Mouse (Mus musculus): ENCODE results near the gene Abca1. TPM values are rescaled to one million over a fixed set of nuclear protein-coding genes. Genes with fewer than 3 reads are reported as not detected.

Gene Abca1
- total RNA-seq, 2 experiments from 2014 or later: 22.8 to 33.6 TPM

DNA sequence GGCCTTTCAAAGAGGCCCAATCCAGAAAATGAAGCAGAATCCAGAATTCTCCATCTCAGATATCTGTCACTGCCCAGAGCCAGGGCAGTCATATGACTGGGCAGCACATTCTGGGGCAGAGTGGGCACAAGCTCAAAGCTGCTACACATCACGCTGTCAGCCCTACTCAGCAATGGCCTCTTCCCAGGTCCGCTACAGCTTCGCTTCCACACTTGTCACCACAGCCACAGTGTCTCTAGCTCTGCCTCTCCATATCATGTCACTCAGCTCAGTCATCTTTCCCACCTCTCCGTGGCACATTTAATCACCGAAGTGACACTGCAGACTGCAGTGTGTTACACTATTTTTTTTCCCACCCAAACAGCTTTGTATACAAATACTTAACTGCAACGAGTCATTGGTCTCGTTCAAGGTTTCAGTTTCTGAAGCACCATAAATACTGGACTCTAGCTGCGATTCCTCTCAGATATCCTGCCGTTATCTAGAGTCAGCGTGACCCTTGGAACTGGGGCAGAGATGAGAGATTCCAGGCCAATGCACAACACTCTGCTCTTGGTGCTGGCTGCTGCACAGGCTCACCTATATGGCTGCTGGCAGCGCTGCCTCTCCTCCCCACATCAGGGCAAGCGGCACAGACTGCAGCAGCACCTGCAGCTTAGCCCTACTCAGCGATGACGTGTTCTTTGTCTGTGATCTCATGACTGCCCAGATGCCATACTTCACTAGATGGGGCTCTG is 136.3 kb downstream of the Abca1 start:
- intact Hi-C loops (cut with DNase I): no loop called here

DNA sequence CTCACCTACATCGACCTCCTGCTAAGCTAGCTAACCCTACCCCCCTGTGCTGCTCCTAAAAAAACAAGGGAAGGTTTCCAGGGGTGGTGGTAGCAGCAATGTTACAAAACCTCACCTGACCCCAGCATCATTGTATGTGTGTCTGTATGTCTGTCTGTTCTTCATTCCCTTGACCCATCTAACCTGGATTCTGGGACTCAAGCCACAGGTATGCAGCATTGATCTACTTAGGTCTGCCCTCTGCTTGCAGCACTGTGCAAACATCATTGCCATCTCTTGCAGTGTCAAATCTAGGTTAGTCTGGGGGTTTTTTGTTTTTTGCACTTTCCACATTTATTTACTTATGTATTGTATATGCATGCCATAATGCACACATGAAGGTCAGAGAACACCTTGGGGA is 141.3 kb downstream of the Abca1 start:
- intact Hi-C loops (cut with DNase I): no loop called here
- DNase-seq: no peak

More for the DNA sequence above, 136.3 kb downstream of the Abca1 start:
- no peak for DNase-seq

DNA sequence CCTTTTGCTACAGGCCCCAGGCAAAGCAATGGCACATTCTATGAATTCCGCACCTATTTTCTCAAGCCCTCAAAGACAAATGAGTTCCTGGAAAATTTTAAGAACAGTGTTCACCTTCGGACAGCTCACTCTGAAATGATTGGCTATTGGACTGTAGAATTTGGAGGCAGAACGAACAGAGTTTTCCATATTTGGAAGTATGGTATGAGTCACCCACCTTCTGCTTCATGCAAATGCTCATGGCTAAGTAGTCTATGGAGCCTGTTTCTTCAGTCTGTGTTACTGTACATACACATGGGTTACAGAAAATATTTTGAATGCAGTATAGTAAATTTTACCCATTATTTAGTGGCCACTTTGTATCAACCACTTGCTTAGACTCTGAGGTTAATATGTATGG is 144.7 kb downstream of the Abca1 start:
- no peak for DNase-seq
- intact Hi-C loops (cut with DNase I): no loop called here

DNA sequence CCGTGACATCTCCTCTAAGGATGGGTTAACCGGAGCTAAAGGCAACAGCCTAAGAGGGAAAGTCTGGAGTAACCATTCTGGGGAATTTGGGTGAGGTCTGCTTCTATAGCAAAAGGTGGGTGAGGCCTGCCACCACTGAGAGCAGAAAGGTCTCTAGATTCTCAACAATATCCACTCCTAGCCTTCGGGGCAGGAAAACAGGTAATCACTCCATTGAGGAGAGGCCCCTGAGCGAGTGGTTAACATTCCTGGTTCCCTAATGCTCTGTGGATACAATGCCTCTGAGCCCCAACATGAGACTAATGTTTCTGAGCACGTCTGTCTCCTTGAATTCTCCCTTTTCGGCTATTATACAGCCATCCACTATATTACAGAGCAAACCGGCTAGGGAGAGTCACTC is 145.3 kb downstream of the Abca1 start:
- intact Hi-C loops (cut with DNase I): no loop called here
- no peak for DNase-seq

DNA sequence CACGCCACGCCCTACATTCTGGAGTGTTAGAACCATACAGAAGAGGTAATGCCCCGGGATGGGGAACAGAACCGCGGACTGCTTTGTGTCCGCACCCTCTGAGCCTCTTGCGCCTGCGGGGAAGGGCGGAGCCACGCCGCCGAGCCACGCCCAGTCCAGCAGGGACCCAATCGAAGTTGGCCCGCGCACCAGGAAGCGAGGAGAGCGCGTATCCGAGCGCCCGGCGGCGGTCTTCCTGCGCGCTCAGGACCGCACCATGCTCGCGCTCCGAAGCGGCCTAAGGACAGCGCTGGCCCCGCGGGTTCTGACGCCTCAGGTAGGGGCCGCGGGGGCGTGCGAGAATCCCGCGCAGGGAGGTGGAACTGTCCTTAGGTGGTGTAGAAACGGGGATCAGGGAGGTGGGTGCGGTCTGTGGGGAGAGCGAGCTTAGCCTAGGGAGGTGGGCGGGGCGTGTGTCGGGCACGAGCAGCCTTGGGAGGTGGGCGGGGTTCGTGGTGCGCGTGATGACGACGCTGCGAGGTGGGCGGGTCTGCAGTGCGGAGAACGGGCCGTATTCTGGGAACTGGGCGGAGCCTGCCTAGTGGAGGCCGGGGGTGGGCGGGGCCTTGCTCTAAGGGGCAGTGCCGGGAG is 147.8 kb downstream of the Abca1 start, which contains the start of gene Nipsnap3b:
Gene Nipsnap3b (plus strand): TSS at position 149 of the 630 bp plus-strand sequence.
- peak; percentile 94 to 97 for DNase-seq
- intact Hi-C loops (cut with DNase I): no loop called here

DNA sequence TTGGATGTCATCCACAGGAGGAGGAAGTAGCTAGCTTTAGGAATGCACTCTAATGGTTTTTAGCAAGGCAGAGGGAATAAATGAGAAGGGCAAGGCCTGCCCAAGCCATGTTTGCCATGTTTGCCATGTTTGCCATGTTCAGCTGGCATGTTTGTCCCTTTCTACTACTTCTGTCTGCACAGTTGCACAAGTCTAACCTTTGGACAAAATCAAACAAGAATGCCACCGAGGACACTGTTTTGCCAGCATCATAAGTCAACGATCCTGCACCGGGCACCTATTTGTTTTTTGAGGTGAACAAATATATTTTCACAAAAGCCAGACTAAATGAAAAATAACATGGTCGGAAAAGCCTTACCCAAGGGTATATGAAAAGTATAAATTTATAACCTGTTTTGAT is 149.8 kb downstream of the Abca1 start:
- DNase-seq: no peak
- intact Hi-C loops (cut with DNase I): no loop called here

DNA sequence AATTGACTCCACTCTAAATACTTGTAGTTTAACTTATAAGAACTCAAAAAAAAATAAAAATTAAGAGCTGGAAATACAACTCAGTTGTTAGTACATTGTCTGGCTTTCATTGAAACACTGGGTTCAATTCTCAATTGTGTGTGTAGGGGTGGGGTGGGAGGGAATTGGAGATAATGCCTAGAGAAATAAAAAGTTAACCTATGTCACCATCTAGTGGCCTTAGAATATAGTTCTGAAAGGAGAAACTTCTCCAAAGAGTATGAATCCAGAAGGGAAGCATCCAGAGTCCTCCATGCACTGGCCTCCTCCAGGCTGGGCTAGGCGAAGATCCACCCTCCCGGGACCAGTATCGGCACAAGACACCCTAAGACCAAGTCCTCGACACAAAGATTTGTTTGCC is 150.5 kb downstream of the Abca1 start:
- no peak for DNase-seq
- intact Hi-C loops (cut with DNase I): no loop called here

DNA sequence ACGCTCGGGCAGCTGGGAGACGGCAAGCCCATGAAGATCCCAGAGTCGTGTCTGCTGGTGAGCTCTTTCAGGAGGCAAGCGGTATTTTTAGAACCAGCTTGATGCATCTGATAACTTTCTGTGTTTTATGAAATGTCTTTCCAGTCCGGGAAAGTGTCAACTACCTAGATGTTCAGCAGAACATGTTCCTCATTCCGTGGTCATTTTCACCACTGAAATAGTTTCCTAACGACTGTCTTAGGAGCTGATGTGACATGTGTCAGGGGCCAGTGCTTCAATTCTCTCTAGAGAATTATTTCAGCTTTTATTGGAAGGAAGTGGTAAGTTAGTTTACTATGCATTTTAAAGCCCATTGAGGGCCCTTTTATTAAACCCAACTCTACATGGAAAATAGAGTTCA is 159.5 kb downstream of the Abca1 start:
- DNase-seq: no peak
- intact Hi-C loops (cut with DNase I): no loop called here

DNA sequence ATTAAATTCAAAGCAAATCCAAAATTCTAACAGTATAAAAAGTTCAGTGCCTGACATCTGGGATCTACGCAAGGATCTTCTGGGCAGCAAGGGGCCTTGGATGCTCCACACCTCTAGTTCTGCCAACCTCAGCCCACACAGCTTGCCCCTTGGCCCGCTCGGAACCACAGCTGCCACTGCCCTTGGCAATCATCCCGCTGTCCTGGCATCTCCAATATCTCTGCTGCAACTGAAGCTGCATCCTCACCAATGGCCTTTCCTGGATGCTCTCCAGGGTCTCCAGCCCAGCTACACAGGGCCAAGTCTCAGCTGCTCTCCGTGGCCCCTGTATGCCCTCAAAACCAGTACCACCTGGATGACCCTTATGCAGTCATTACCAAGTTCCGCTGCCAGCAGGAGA is 160.2 kb downstream of the Abca1 start:
- DNase-seq: no peak
- intact Hi-C loops (cut with DNase I): no loop called here

DNA sequence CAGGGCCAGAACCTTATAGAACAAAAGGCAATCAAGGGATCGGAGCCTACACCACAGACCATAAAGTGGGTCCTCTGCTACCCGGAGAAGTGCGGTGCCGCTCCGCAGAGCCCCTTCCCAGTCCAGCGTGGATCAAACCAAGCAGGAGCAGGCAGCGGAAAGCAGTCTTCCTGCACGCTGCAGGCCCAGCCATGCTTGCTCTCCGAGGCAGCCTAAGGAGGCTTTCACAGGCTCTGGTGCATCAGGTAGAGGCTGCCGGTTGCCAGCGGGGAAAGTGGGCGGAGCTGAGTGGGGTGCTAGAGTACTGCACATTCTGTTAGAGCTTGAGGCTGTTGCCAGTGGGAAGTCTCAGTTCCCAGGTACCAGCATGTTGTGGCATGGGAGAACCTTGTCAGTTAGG is 170.4 kb downstream of the Abca1 start, which contains the start of gene Nipsnap3a:
Gene Nipsnap3a (plus strand): TSS at position 25 of the 400 bp plus-strand sequence.
- peak in 1 of 2 experiments; percentile 5 for DNase-seq
- intact Hi-C loops (cut with DNase I): no loop called here

DNA sequence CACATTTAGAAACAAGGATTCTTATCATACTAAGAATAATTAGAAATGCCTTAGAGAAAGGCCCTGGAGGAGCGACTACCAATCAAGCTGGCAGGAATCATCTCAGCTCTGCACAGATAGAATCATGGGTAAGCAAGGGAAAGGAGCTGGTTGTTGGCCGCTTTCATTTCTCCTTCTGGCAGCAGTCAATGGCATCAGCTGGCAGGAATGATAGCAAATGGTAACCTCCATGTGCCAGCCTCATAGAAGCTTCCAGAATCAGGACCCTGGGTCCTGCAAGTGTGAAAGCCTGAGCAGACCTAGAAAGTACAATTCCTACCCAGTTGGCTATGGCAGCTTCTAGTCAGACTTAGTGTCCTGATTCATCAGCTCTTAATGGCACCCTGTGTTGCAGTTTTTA is 173.4 kb downstream of the Abca1 start:
- DNase-seq: no peak
- intact Hi-C loops (cut with DNase I): no loop called here

DNA sequence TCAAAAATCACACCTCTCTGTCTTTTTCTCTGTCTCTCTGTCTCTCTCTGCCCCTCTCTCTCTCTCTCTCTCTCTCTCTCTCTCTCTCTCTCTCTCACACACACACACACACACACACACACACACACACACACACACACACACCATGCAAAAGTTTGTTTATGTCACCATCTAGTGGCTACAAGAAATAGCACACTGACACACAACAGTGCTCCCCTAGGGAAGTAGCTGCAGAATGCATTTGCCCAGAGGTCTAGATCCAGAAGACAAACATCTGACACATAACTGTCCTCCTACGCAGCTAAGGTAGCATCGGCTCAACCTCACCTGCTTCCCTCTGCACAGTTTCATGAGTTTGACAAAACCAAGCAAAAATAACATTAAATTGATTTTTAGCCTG is 174.5 kb downstream of the Abca1 start:
- no peak for DNase-seq
- intact Hi-C loops (cut with DNase I): no loop called here

Other genes with a start within 250 kb of the Abca1 start
- not detected for gene Olfr272, start 240.7 kb downstream of the Abca1 start, total RNA-seq (2021)
- gene Olfr270, start 195.3 kb downstream of the Abca1 start, total RNA-seq (2021): not detected
- not detected for gene Nipsnap3a, start 170.6 kb downstream of the Abca1 start, total RNA-seq (2021)
- gene Nipsnap3b, start 148.0 kb downstream of the Abca1 start, total RNA-seq (2021): 1 to 10 TPM; 7.2 to 8.2 TPM